Mouse (Mus musculus) lung, postnatal 0 days (tissue): Measurements from ENCODE around the gene Arl4c.

Source experiments
- CTCF ChIP-seq: IDR thresholded peaks from 2 replicates; pipeline ENCODE4 v1.5.1; 2016; ENCODE audit warnings: antibody characterized with exemption, mild to moderate bottlenecking
- EP300 ChIP-seq: IDR thresholded peaks from 2 replicates; pipeline ENCODE4 v1.6.1; 2016; ENCODE audit warnings: antibody characterized with exemption, mild to moderate bottlenecking, control low read depth

GRCm38 (mm10) chr1:88642735-88643134, 59.3 kb downstream of the Arl4c start:
- no peak for TF ChIP-seq EP300
- no peak for TF ChIP-seq CTCF
